Mouse (Mus musculus) megakaryocyte, embryonic 14.5 days (primary cell): ENCODE results near the gene 4930519P11Rik.

Experiments
- FLI1 ChIP-seq: IDR thresholded peaks from 2 replicates; pipeline ENCODE4 v1.6.1; 2012; ENCODE audit warnings: low read length, inconsistent platforms, mixed read lengths
- GATA1 ChIP-seq: IDR thresholded peaks from 3 replicates; pipeline ENCODE4 v1.6.1; 2012; ENCODE audit warnings: mixed read lengths, low read length, inconsistent platforms, borderline replicate concordance

DNA sequence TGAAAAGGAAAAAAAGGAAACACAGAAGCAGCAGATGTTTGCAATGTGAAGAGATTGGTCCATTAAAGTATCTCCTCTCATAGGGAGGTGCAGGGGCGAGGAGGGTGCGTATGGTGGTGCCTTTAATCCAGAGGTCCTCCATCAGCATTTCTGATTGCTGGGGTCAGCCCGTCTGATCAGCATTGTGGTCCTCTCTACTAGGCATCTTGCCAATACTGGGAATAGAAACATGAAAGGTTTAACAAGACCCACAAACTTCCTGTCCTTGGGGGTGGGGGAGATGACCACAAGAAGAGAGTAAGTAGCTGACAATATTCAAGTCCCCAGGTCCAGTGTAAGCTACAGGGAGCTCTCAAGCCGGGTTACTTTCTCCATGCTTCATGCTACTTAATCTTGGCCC lies 42.6 kb downstream of the 4930519P11Rik start:
- TF ChIP-seq GATA1, result no peak
- TF ChIP-seq FLI1, result no peak
